Mouse (Mus musculus): Measurements from ENCODE around the gene Caskin1.

- TF ChIP-seq TAL1 (conservative IDR thresholded peaks at IDR 0.05; ENCODE audit: low read depth, low read length) (no peak), CTCF (IDR thresholded peaks at IDR 0.05; ENCODE audit: low read depth, low read length) (no peak), GATA1 (IDR thresholded peaks at IDR 0.05; ENCODE audit: borderline replicate concordance, low read length) (no peak), GATA2 (IDR thresholded peaks at IDR 0.05; ENCODE audit: borderline replicate concordance, low read depth, low read length) (no peak)
Measured at GRCm38 (mm10) chr17:24504085-24504484, 15.7 kb downstream of the Caskin1 start.
